Mouse (Mus musculus) ES-E14 (cell line): ENCODE measurements at regions not wholly inside any gene's neighbourhood (a gene's known extent, or its start where the extent isn't known, plus 50 kb on each side); places are given as distances from the start of the nearest gene placed in this dataset.

Experiments
- CHD2 ChIP-seq: IDR thresholded peaks from 2 replicates; pipeline ENCODE4 v1.6.1; 2014; ENCODE audit warnings: mild to moderate bottlenecking, low read depth, low read length, inconsistent platforms
- MAFK ChIP-seq: IDR thresholded peaks from 2 replicates; pipeline ENCODE4 v1.6.1; 2014; ENCODE audit warnings: mild to moderate bottlenecking, low read depth, low read length, inconsistent platforms; ENCODE audit not compliant: insufficient read depth
- ZC3H11A ChIP-seq: IDR thresholded peaks from 2 replicates; pipeline ENCODE4 v1.6.1; 2012; ENCODE audit warnings: low read depth, mild to moderate bottlenecking, inconsistent platforms, low read length, borderline replicate concordance
- ZNF384 ChIP-seq: IDR thresholded peaks from 2 replicates; pipeline ENCODE4 v1.6.1; 2012; ENCODE audit warnings: low read depth, low read length, inconsistent platforms

- TF ChIP-seq ZC3H11A = peak; percentile 69
- no peak for TF ChIP-seq CHD2
- TF ChIP-seq ZNF384 = no peak
- no peak for TF ChIP-seq MAFK
These were observed 93.0 kb upstream of the Palmd start for GRCm38 (mm10) chr3:117061831-117062230.
